Mouse (Mus musculus): Measurements from ENCODE around the gene Itga1. TPM values are rescaled to one million over a fixed set of nuclear protein-coding genes. Genes with fewer than 3 reads are reported as not detected.

The Itga1 gene
- total and polyA plus RNA-seq, 2 experiments from 2014 or later, result 3.2 to 8.2 TPM

DNA sequence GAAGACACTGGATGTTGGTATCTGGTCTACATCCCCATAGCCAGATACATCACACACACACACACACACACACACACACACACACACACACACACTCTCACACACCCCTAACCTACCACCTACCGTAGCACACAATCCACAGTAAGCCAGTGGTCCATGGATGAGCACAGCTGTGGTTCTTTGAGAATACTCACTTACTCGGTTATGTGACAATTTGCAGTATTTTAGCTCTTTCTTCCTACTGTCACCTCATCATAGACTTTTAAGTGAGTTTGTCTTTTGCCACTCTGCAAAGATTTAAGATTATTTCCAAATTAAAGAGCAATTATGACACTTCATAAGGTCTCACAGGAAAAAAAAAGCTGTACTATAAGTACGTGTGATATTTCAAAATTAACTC, 16.4 kb upstream of the Itga1 start:
- DNase-seq (no peak), ATAC-seq (no peak)

GRCm38 (mm10) chr13:115116930-115117621, 15.3 kb upstream of the Itga1 start:
- no peak overlapping the region for H3K4me2 ChIP-seq (ENCODE audit: low read depth)
- DNase-seq, result no peak
- H3K27me3 ChIP-seq (ENCODE audit: insufficient read depth, low read length), result no peaks in the 10 kb centered on the region
- TF ChIP-seq CTCF (IDR thresholded peaks at IDR 0.05; ENCODE audit: low read depth), result no peak
- no peaks in the 10 kb centered on the region for H3K4me1 ChIP-seq (ENCODE audit: insufficient read depth)
- no peaks in the 10 kb centered on the region for H3K9me3 ChIP-seq (ENCODE audit: low read length)
- no peaks in the 10 kb centered on the region for H3K36me3 ChIP-seq (ENCODE audit: insufficient read depth)
- no peak overlapping the region for H3K9ac ChIP-seq
- 85% methylated on average over 3 of the region's 3 CpGs for WGBS
- H3K27ac ChIP-seq (ENCODE audit: low read depth, low read length), result no peak overlapping the region
- no peak for ATAC-seq
- H3K4me3 ChIP-seq (ENCODE audit: low read depth, low read length), result no peak overlapping the region

More for the DNA sequence above, 16.4 kb upstream of the Itga1 start:
- Histone ChIP-seq H3K27me3 (ENCODE audit: insufficient read depth, low read length) (no peaks in the 10 kb centered on the region), H3K9me3 (ENCODE audit: low read length) (no peaks in the 10 kb centered on the region), H3K27ac (ENCODE audit: low read depth, low read length) (no peak overlapping the region), H3K4me2 (ENCODE audit: low read depth) (no peak overlapping the region), H3K36me3 (ENCODE audit: insufficient read depth) (no peaks in the 10 kb centered on the region), H3K4me1 (ENCODE audit: insufficient read depth) (no peaks in the 10 kb centered on the region), H3K9ac (no peak overlapping the region), H3K4me3 (ENCODE audit: low read depth, low read length) (no peak overlapping the region)
- WGBS, result 90% methylated on average over 3 of the region's 3 CpGs
- TF ChIP-seq CTCF (IDR thresholded peaks at IDR 0.05; ENCODE audit: low read depth), result no peak

- Histone ChIP-seq H3K4me3 (ENCODE audit: low read depth, low read length) (no peak overlapping the region), H3K9me3 (ENCODE audit: low read length) (no peaks in the 10 kb centered on the region), H3K9ac (no peak overlapping the region), H3K27ac (ENCODE audit: low read depth, low read length) (no peak overlapping the region), H3K4me2 (ENCODE audit: low read depth) (no peak overlapping the region), H3K36me3 (ENCODE audit: insufficient read depth) (no peaks in the 10 kb centered on the region), H3K27me3 (ENCODE audit: insufficient read depth, low read length) (no peaks in the 10 kb centered on the region), H3K4me1 (ENCODE audit: insufficient read depth) (no peaks in the 10 kb centered on the region)
- DNase-seq (no peak), ATAC-seq (no peak)
- TF ChIP-seq CTCF (IDR thresholded peaks at IDR 0.05; ENCODE audit: low read depth), result no peak
- WGBS, result 91% methylated on average over 4 of the region's 4 CpGs
Observed at GRCm38 (mm10) chr13:115109628-115110027, 7.9 kb upstream of the Itga1 start.

DNA sequence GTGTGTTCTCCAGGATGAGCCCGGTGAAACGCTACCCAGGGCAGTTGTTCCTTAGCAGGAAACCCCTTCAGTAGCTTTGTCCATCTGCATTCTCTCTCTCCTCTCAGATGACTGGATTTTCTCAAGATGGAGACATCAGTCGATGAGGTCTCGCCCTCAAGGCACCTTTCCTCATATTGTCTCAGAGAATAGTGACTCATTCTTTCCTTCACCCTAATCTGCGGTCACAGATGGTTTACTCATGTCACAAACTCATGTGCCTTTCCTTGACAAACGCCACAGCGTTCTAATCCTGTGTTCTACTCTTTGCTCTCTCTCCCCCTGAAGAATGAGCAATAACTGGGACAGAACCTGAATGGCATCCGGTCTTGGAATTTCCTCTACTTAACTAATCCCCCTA, 5.7 kb upstream of the Itga1 start:
- WGBS, result 91% methylated on average over 8 of the region's 8 CpGs
- no peaks in the 10 kb centered on the region for H3K9me3 ChIP-seq (ENCODE audit: low read length)
- H3K9ac ChIP-seq, result no peak overlapping the region
- H3K27ac ChIP-seq (ENCODE audit: low read depth, low read length), result no peak overlapping the region
- H3K4me3 ChIP-seq (ENCODE audit: low read depth, low read length), result no peak overlapping the region
- H3K4me1 ChIP-seq (ENCODE audit: insufficient read depth), result no peaks in the 10 kb centered on the region
- TF ChIP-seq CTCF (IDR thresholded peaks at IDR 0.05; ENCODE audit: low read depth), result no peak
- H3K4me2 ChIP-seq (ENCODE audit: low read depth), result no peak overlapping the region
- no peak for ATAC-seq
- no peak for DNase-seq
- H3K36me3 ChIP-seq (ENCODE audit: insufficient read depth), result no peaks in the 10 kb centered on the region
- H3K27me3 ChIP-seq (ENCODE audit: insufficient read depth, low read length), result no peaks in the 10 kb centered on the region

DNA sequence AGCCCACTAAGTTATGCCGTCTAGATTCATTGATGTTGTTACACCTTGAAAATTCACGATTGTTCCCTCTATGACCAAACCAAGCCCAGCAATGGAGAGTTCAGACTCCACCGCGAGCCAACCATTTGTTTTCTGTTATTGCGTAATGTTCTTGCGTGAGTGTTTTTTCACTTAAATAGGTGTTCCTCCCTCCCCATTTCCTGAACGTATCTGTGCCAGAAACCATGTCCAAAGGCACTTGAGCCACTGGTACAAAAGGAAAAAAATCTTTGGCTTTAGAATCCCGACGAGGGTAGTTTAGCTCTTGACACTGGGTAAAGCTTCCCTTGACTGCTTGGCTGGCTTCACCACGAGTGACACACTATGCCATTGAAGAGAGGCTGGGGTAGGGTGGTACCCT, 4.4 kb upstream of the Itga1 start:
- WGBS, result 87% methylated on average over 10 of the region's 10 CpGs
- no peak for ATAC-seq
- no peak overlapping the region for H3K9ac ChIP-seq
- H3K9me3 ChIP-seq (ENCODE audit: low read length), result no peaks in the 10 kb centered on the region
- no peak overlapping the region for H3K4me2 ChIP-seq (ENCODE audit: low read depth)
- peaks cover 9% of the 10 kb centered on the region; the same call in 1 of the 2 replicates for H3K4me1 ChIP-seq (ENCODE audit: insufficient read depth)
- TF ChIP-seq CTCF (IDR thresholded peaks at IDR 0.05; ENCODE audit: low read depth), result no peak
- DNase-seq, result no peak
- H3K27me3 ChIP-seq (ENCODE audit: insufficient read depth, low read length), result 0 out of 2 replicates have a peak, but pooled peaks cover 2% of the 10 kb centered on the region
- H3K36me3 ChIP-seq (ENCODE audit: insufficient read depth), result no peaks in the 10 kb centered on the region
- H3K4me3 ChIP-seq (ENCODE audit: low read depth, low read length), result no peak overlapping the region
- no peak overlapping the region for H3K27ac ChIP-seq (ENCODE audit: low read depth, low read length)

GRCm38 (mm10) chr13:115102754-115103153, 990 bp upstream of the Itga1 start:
- Histone ChIP-seq H3K4me2 (ENCODE audit: low read depth) (no peak overlapping the region), H3K4me3 (ENCODE audit: low read depth, low read length) (no peak overlapping the region), H3K27me3 (ENCODE audit: insufficient read depth, low read length) (0 out of 2 replicates have a peak, but pooled peaks cover 4% of the 10 kb centered on the region), H3K27ac (ENCODE audit: low read depth, low read length) (no peak overlapping the region), H3K9me3 (ENCODE audit: low read length) (no peaks in the 10 kb centered on the region), H3K9ac (no peak overlapping the region), H3K36me3 (ENCODE audit: insufficient read depth) (no peaks in the 10 kb centered on the region), H3K4me1 (ENCODE audit: insufficient read depth) (peaks cover 11% of the 10 kb centered on the region; the same call in 1 of the 2 replicates)
- DNase-seq (no peak), ATAC-seq (no peak)
- TF ChIP-seq CTCF (IDR thresholded peaks at IDR 0.05; ENCODE audit: low read depth), result no peak
- WGBS, result 100% methylated on average over 2 of the region's 2 CpGs

DNA sequence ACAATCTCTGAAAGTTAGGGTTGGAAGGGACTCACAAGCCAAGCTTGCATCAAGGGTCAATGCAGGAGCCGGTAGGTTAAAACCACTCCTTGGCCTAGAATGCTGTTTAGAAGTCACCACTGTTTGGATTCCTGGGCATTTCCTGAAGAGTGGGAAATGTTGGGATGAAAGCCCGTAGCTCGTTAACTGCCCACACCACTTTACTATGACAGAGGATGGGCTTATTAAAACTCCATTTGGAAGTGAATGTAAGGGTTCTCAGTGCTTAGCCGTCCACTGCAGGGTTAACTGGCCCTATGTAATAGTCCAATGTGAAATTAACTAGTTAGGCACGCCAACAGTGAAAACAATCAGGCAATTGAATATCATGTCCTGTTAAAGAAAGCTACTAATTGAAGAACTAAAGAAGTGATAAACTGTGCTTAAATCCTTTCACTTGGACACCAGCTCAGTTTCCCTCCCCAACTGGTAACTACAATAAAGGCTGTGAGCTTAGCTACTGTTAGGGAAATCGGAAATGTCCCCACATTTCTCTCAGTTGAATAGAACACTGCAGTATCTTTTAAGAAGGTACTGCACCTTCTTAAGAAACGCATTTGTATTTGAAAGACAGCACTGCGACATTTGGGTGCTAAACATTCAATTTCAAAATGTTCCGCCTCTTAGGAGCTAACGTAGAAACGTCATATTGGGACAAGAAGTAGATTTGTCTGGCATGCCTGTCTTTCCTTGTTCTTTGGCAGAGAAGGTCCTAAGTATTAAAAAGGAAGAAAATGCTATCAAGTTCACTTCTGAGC, 1.2 kb downstream of the Itga1 start:
- WGBS, result 18% methylated on average over 11 of the region's 11 CpGs
- H3K27ac ChIP-seq (ENCODE audit: low read depth, low read length), result no peak overlapping the region
- 0 out of 2 replicates have a peak, but pooled peaks cover 4% of the 10 kb centered on the region for H3K27me3 ChIP-seq (ENCODE audit: insufficient read depth, low read length)
- H3K4me2 ChIP-seq (ENCODE audit: low read depth), result peak overlapping the region; percentile 88
- H3K9ac ChIP-seq, result no peak overlapping the region
- peaks cover 11% of the 10 kb centered on the region; the same call in 1 of the 2 replicates for H3K4me1 ChIP-seq (ENCODE audit: insufficient read depth)
- DNase-seq (peak; percentile 4), ATAC-seq (no peak)
- peak overlapping the region; percentile 46 for H3K4me3 ChIP-seq (ENCODE audit: low read depth, low read length)
- TF ChIP-seq CTCF (IDR thresholded peaks at IDR 0.05; ENCODE audit: low read depth), result no peak
- no peaks in the 10 kb centered on the region for H3K9me3 ChIP-seq (ENCODE audit: low read length)
- H3K36me3 ChIP-seq (ENCODE audit: insufficient read depth), result no peaks in the 10 kb centered on the region

All from forebrain, postnatal 0 days (tissue).